Mouse (Mus musculus) myocyte (in vitro differentiated cells): ENCODE results near the gene Phyhd1.
A peak's percentile ranks its signal among the peaks of the same experiment; 100 is the strongest.

ENCODE experiments used
- MAX ChIP-seq: IDR thresholded peaks from one replicate; pipeline ENCODE4 v1.6.1; 2011; ENCODE audit warnings: low read depth, mild to moderate bottlenecking, control low read depth
- POLR2A ChIP-seq: IDR thresholded peaks from one replicate; pipeline ENCODE4 v1.6.1; 2011; ENCODE audit warnings: low read depth, mild to moderate bottlenecking, control low read depth, moderate library complexity; ENCODE audit not compliant: insufficient read length

- TF ChIP-seq POLR2A (peak; percentile 19), MAX (no peak)
These were observed 6.6 kb upstream of the Phyhd1 start for GRCm38 (mm10) chr2:30259131-30260064.
